Mouse (Mus musculus): ENCODE data around the gene H2-K1. TPM values are rescaled to one million over a fixed set of nuclear protein-coding genes. Genes with fewer than 3 reads are reported as not detected.

The H2-K1 gene
- polyA plus RNA-seq, 1 experiment from 2014 or later: 307 TPM

GRCm38 (mm10) chr17:33948090-33948904 lies 51.9 kb downstream of the H2-K1 start:
- peaks cover 14% of the 10 kb centered on the region; the same call in 1 of the 2 replicates for H3K36me3 ChIP-seq (ENCODE audit: control insufficient read depth, insufficient read depth, low read length)

GRCm38 (mm10) chr17:33947430-33948089 lies 52.6 kb downstream of the H2-K1 start:
- peaks cover 17% of the 10 kb centered on the region; the same call in 1 of the 2 replicates for H3K36me3 ChIP-seq (ENCODE audit: control insufficient read depth, insufficient read depth, low read length)
- no peak overlapping the region; the same call in 1 of the 2 replicates for H3K4me2 ChIP-seq (ENCODE audit: low read depth, low read length)
- no peak overlapping the region for H3K27ac ChIP-seq (ENCODE audit: low read length)
- peaks cover 32% of the 10 kb centered on the region for H3K4me1 ChIP-seq (ENCODE audit: control insufficient read depth, insufficient read depth, low read length)
- ATAC-seq: no peak
- no peak overlapping the region for H3K4me3 ChIP-seq (ENCODE audit: low read length)
- H3K9me3 ChIP-seq (ENCODE audit: control insufficient read depth, low read length): no peaks in the 10 kb centered on the region
- WGBS: 90% methylated on average over 10 of the region's 10 CpGs
- H3K9ac ChIP-seq (ENCODE audit: low read depth, low read length): no peak overlapping the region
- H3K27me3 ChIP-seq (replicated peaks; ENCODE audit: control insufficient read depth, insufficient read depth, low read length): no peaks in the 10 kb centered on the region

More at GRCm38 (mm10) chr17:33948090-33948904, 51.9 kb downstream of the H2-K1 start:
- Histone ChIP-seq H3K4me2 (ENCODE audit: low read depth, low read length) (peak overlapping the region; percentile 91; the same call in 1 of the 2 replicates), H3K4me3 (ENCODE audit: low read length) (0 out of 2 replicates have a peak overlapping the region, but pooled peaks have one; percentile 5), H3K9ac (ENCODE audit: low read depth, low read length) (peak overlapping the region; percentile 40; the same call in 1 of the 2 replicates), H3K4me1 (ENCODE audit: control insufficient read depth, insufficient read depth, low read length) (peaks cover 39% of the 10 kb centered on the region), H3K27me3 (replicated peaks; ENCODE audit: control insufficient read depth, insufficient read depth, low read length) (no peaks in the 10 kb centered on the region), H3K9me3 (ENCODE audit: control insufficient read depth, low read length) (no peaks in the 10 kb centered on the region), H3K27ac (ENCODE audit: low read length) (peak overlapping the region; percentile 98)
- ATAC-seq: no peak
- WGBS: 82% methylated on average over 22 of the region's 22 CpGs

MicroRNAs within 50 kb of the gene (microRNA counts, 519-probe panel; counts per million panel counts)
- 982 counts per million, percentile 3 among the panel's probes with 10 or more counts for microRNA mmu-miR-219

Small RNA genes lying within 50 kb of the gene (microRNA-seq; reads per million reads assigned to microRNA genes)
- not detected for gene Mir219a-1
- not detected for gene Mir219c

Other genes with a start within 250 kb of the H2-K1 start
- 193 and 220 TPM in 2 replicates for gene Rab11b, start 239.8 kb downstream of the H2-K1 start, polyA plus RNA-seq (2015; fragmentation: Nextera tagmentation; extraction: Ambion mirVana)
- 22.4 and 24.5 TPM in 2 replicates for gene Angptl4, start 218.5 kb downstream of the H2-K1 start, polyA plus RNA-seq (2015; fragmentation: Nextera tagmentation; extraction: Ambion mirVana)
- 22.7 and 23.5 TPM in 2 replicates for gene Kank3, start 189.8 kb downstream of the H2-K1 start, polyA plus RNA-seq (2015; fragmentation: Nextera tagmentation; extraction: Ambion mirVana)
- 838 and 894 TPM in 2 replicates for gene Rps28, start 175.8 kb downstream of the H2-K1 start, polyA plus RNA-seq (2015; fragmentation: Nextera tagmentation; extraction: Ambion mirVana)
- gene Ndufa7, start 175.8 kb downstream of the H2-K1 start, polyA plus RNA-seq (2015; fragmentation: Nextera tagmentation; extraction: Ambion mirVana): 533 and 550 TPM in 2 replicates
- 47.6 and 53.8 TPM in 2 replicates for gene Cd320, start 157.3 kb downstream of the H2-K1 start, polyA plus RNA-seq (2015; fragmentation: Nextera tagmentation; extraction: Ambion mirVana)
- not detected in 2 replicates for gene Gm7029, start 126.5 kb downstream of the H2-K1 start, polyA plus RNA-seq (2015; fragmentation: Nextera tagmentation; extraction: Ambion mirVana)
- gene Kifc1, start 109.7 kb downstream of the H2-K1 start, polyA plus RNA-seq (2015; fragmentation: Nextera tagmentation; extraction: Ambion mirVana): 5.9 and 7.0 TPM in 2 replicates
- 0.40 TPM in 1 of 2 replicates, not detected in the other for gene Platr17, start 95.2 kb downstream of the H2-K1 start, polyA plus RNA-seq (2015; fragmentation: Nextera tagmentation; extraction: Ambion mirVana)
- gene Daxx, start 90.9 kb downstream of the H2-K1 start, polyA plus RNA-seq (2015; fragmentation: Nextera tagmentation; extraction: Ambion mirVana): 37.6 and 41.6 TPM in 2 replicates
- gene Tapbp, start 84.4 kb downstream of the H2-K1 start, polyA plus RNA-seq (2015; fragmentation: Nextera tagmentation; extraction: Ambion mirVana): 44.5 and 45.8 TPM in 2 replicates
- 12.9 and 15.0 TPM in 2 replicates for gene Zbtb22, start 84.4 kb downstream of the H2-K1 start, polyA plus RNA-seq (2015; fragmentation: Nextera tagmentation; extraction: Ambion mirVana)
- 24.4 and 25.9 TPM in 2 replicates for gene Rgl2, start 70.8 kb downstream of the H2-K1 start, polyA plus RNA-seq (2015; fragmentation: Nextera tagmentation; extraction: Ambion mirVana)
- gene Pfdn6, start 60.0 kb downstream of the H2-K1 start, polyA plus RNA-seq (2015; fragmentation: Nextera tagmentation; extraction: Ambion mirVana): 150 and 167 TPM in 2 replicates
- gene Wdr46, start 59.7 kb downstream of the H2-K1 start, polyA plus RNA-seq (2015; fragmentation: Nextera tagmentation; extraction: Ambion mirVana): 24.3 and 26.1 TPM in 2 replicates
- gene B3galt4, start 48.9 kb downstream of the H2-K1 start, polyA plus RNA-seq (2015; fragmentation: Nextera tagmentation; extraction: Ambion mirVana): 12.6 and 15.5 TPM in 2 replicates
- gene Vps52, start 44.5 kb downstream of the H2-K1 start, polyA plus RNA-seq (2015; fragmentation: Nextera tagmentation; extraction: Ambion mirVana): 46.3 and 48.1 TPM in 2 replicates
- gene Rps18, start 44.3 kb downstream of the H2-K1 start, polyA plus RNA-seq (2015; fragmentation: Nextera tagmentation; extraction: Ambion mirVana): 1,753 and 1,902 TPM in 2 replicates
- 9.3 and 12.1 TPM in 2 replicates for gene Ring1, start 24.3 kb upstream of the H2-K1 start, polyA plus RNA-seq (2015; fragmentation: Nextera tagmentation; extraction: Ambion mirVana)
- gene H2-Ke6, start 27.7 kb upstream of the H2-K1 start, polyA plus RNA-seq (2015; fragmentation: Nextera tagmentation; extraction: Ambion mirVana): 66.0 and 66.7 TPM in 2 replicates
- 171 and 176 TPM in 2 replicates for gene Slc39a7, start 31.3 kb upstream of the H2-K1 start, polyA plus RNA-seq (2015; fragmentation: Nextera tagmentation; extraction: Ambion mirVana)
- 37.6 and 38.4 TPM in 2 replicates for gene Rxrb, start 31.5 kb upstream of the H2-K1 start, polyA plus RNA-seq (2015; fragmentation: Nextera tagmentation; extraction: Ambion mirVana)
- gene Col11a2, start 39.1 kb upstream of the H2-K1 start, polyA plus RNA-seq (2015; fragmentation: Nextera tagmentation; extraction: Ambion mirVana): 0.20 and 0.45 TPM in 2 replicates
- 0.62 and 0.95 TPM in 2 replicates for gene H2-Oa, start 92.0 kb upstream of the H2-K1 start, polyA plus RNA-seq (2015; fragmentation: Nextera tagmentation; extraction: Ambion mirVana)
- gene H2-DMa, start 119.2 kb upstream of the H2-K1 start, polyA plus RNA-seq (2015; fragmentation: Nextera tagmentation; extraction: Ambion mirVana): 13.4 and 15.3 TPM in 2 replicates
- 72.3 and 73.0 TPM in 2 replicates for gene Brd2, start 122.3 kb upstream of the H2-K1 start, polyA plus RNA-seq (2015; fragmentation: Nextera tagmentation; extraction: Ambion mirVana)
- gene H2-DMb2, start 143.0 kb upstream of the H2-K1 start, polyA plus RNA-seq (2015; fragmentation: Nextera tagmentation; extraction: Ambion mirVana): 0.87 and 0.99 TPM in 2 replicates
- gene H2-DMb1, start 152.7 kb upstream of the H2-K1 start, polyA plus RNA-seq (2015; fragmentation: Nextera tagmentation; extraction: Ambion mirVana): 3.0 and 3.6 TPM in 2 replicates
- 8.4 and 8.5 TPM in 2 replicates for gene Tap1, start 187.2 kb upstream of the H2-K1 start, polyA plus RNA-seq (2015; fragmentation: Nextera tagmentation; extraction: Ambion mirVana)
- 13.4 and 15.3 TPM in 2 replicates for gene Psmb9, start 187.4 kb upstream of the H2-K1 start, polyA plus RNA-seq (2015; fragmentation: Nextera tagmentation; extraction: Ambion mirVana)
- gene Psmb8, start 197.4 kb upstream of the H2-K1 start, polyA plus RNA-seq (2015; fragmentation: Nextera tagmentation; extraction: Ambion mirVana): 20.7 and 23.1 TPM in 2 replicates
- 7.2 and 9.1 TPM in 2 replicates for gene Tap2, start 203.2 kb upstream of the H2-K1 start, polyA plus RNA-seq (2015; fragmentation: Nextera tagmentation; extraction: Ambion mirVana)
- 0.15 and 0.21 TPM in 2 replicates for gene H2-Ob, start 238.6 kb upstream of the H2-K1 start, polyA plus RNA-seq (2015; fragmentation: Nextera tagmentation; extraction: Ambion mirVana)